Mouse (Mus musculus) midbrain, embryonic 11.5 days (tissue): ENCODE data around the gene Rnf8. TPM values are rescaled to one million over a fixed set of nuclear protein-coding genes. Genes with fewer than 3 reads are reported as not detected.

Experiments
- ATAC-seq: fragments of 200-750 bp; cut with Nextera tagmentation; 2 replicates; pipeline ENCODE4 v1.8.0; 2017; ENCODE audit warnings: moderate TSS enrichment, moderate library complexity; ENCODE audit not compliant: low FRiP score
- DNase-seq: peaks from one replicate; pipeline ENCODE4 v3.0.0; 2015; ENCODE audit warnings: low spot score; ENCODE audit errors: missing footprints
- H3K27ac ChIP-seq: fragments of 300-500 bp; sonication (generic); 2 replicates; pipeline ENCODE4 v1.5.1; 2014; ENCODE audit warnings: low read depth, low read length
- H3K27me3 ChIP-seq: fragments of 300-500 bp; sonication (generic); 2 replicates; pipeline ENCODE4 v1.6.1; 2014; ENCODE audit warnings: mild to moderate bottlenecking, low read length, moderate library complexity, mixed read lengths; ENCODE audit not compliant: control insufficient read depth, insufficient read depth
- H3K36me3 ChIP-seq: fragments of 300-500 bp; sonication (generic); 2 replicates; pipeline ENCODE4 v1.6.1; 2014; ENCODE audit warnings: mild to moderate bottlenecking, low read length, moderate library complexity, mixed read lengths; ENCODE audit not compliant: control insufficient read depth, insufficient read depth
- H3K4me1 ChIP-seq: fragments of 300-500 bp; sonication (generic); 2 replicates; pipeline ENCODE4 v1.6.1; 2014; ENCODE audit warnings: low read length; ENCODE audit not compliant: control insufficient read depth, insufficient read depth
- H3K4me2 ChIP-seq: fragments of 300-500 bp; sonication (generic); 2 replicates; pipeline ENCODE4 v1.6.1; 2014; ENCODE audit warnings: mild to moderate bottlenecking, moderate library complexity
- H3K4me3 ChIP-seq: fragments of 300-500 bp; sonication (generic); 2 replicates; pipeline ENCODE4 v1.5.1; 2014; ENCODE audit warnings: low read depth, low read length
- H3K9ac ChIP-seq: fragments of 300-500 bp; sonication (generic); 2 replicates; pipeline ENCODE4 v1.6.1; 2014; ENCODE audit warnings: low read length
- H3K9me3 ChIP-seq: fragments of 300-500 bp; sonication (generic); 2 replicates; pipeline ENCODE4 v1.6.1; 2016; ENCODE audit warnings: low read length; ENCODE audit not compliant: control insufficient read depth
- WGBS: fragments of 180-500 bp; shearing (Covaris S2); extraction: QIAGEN DNeasy Blood & Tissue Kit; methylation state at CpG from one replicate; pipeline ENCODE4 v1.1.7; 2014; 5-methylcytosine and 5-hydroxymethylcytosine counted together
- polyA plus RNA-seq: library from polyadenylated mRNA; unstranded; fragments of >200 nt; fragmentation: Nextera tagmentation; extraction: Ambion mirVana; gene quantifications from 2 replicates; pipeline ENCODE4 v1.2.1, GENCODE M21; 2014

Rnf8 gene
- polyA plus RNA-seq, 1 experiment from 2014 or later, result 106 TPM

- Histone ChIP-seq H3K4me3 (peak overlapping the region; percentile 86), H3K27me3 (no peaks in the 10 kb centered on the region), H3K4me2 (peak overlapping the region; percentile 89), H3K9ac (peak overlapping the region; percentile 99), H3K9me3 (no peaks in the 10 kb centered on the region), H3K4me1 (peaks cover 8% of the 10 kb centered on the region), H3K27ac (peak overlapping the region; percentile 95), H3K36me3 (peaks cover 5% of the 10 kb centered on the region; the same call in 1 of the 2 replicates)
- WGBS, result under 1% methylated on average over 41 of the region's 43 CpGs
- ATAC-seq (peak; percentile 78), DNase-seq (no peak)
Observed at GRCm38 (mm10) chr17:29615024-29615551, 498 bp downstream of the Rnf8 start.

GRCm38 (mm10) chr17:29615616-29616015 lies 1.0 kb downstream of the Rnf8 start:
- Histone ChIP-seq H3K27me3 (no peaks in the 10 kb centered on the region), H3K4me1 (peaks cover 8% of the 10 kb centered on the region), H3K27ac (no peak overlapping the region), H3K4me2 (peak overlapping the region; percentile 89), H3K36me3 (peaks cover 5% of the 10 kb centered on the region; the same call in 1 of the 2 replicates), H3K9ac (peak overlapping the region; percentile 99), H3K4me3 (peak overlapping the region; percentile 86), H3K9me3 (no peaks in the 10 kb centered on the region)
- 9% methylated on average over 4 of the region's 4 CpGs for WGBS
- DNase-seq, result no peak
- ATAC-seq, result no peak

GRCm38 (mm10) chr17:29619231-29619630 lies 4.6 kb downstream of the Rnf8 start:
- no peak for DNase-seq
- Histone ChIP-seq H3K4me3 (no peak overlapping the region), H3K9me3 (no peaks in the 10 kb centered on the region), H3K4me1 (peaks cover 8% of the 10 kb centered on the region), H3K27ac (no peak overlapping the region), H3K36me3 (peaks cover 27% of the 10 kb centered on the region), H3K27me3 (no peaks in the 10 kb centered on the region), H3K4me2 (no peak overlapping the region), H3K9ac (no peak overlapping the region)
- ATAC-seq, result no peak
- 87% methylated on average over 3 of the region's 3 CpGs for WGBS

- no peak overlapping the region for H3K4me3 ChIP-seq
- ATAC-seq, result no peak
- H3K27ac ChIP-seq, result no peak overlapping the region
- 95% methylated on average over 8 of the region's 8 CpGs for WGBS
- H3K4me2 ChIP-seq, result no peak overlapping the region
- H3K9ac ChIP-seq, result no peak overlapping the region
- no peaks in the 10 kb centered on the region for H3K9me3 ChIP-seq
- H3K4me1 ChIP-seq, result no peaks in the 10 kb centered on the region
- H3K27me3 ChIP-seq, result no peaks in the 10 kb centered on the region
- DNase-seq, result no peak
- H3K36me3 ChIP-seq, result peaks cover 48% of the 10 kb centered on the region
Observed at GRCm38 (mm10) chr17:29623488-29623887, 8.9 kb downstream of the Rnf8 start.

GRCm38 (mm10) chr17:29627285-29627684 lies 12.7 kb downstream of the Rnf8 start:
- Histone ChIP-seq H3K36me3 (peaks cover 55% of the 10 kb centered on the region), H3K27me3 (no peaks in the 10 kb centered on the region), H3K9me3 (no peaks in the 10 kb centered on the region), H3K4me2 (no peak overlapping the region), H3K27ac (no peak overlapping the region), H3K4me1 (no peaks in the 10 kb centered on the region), H3K9ac (no peak overlapping the region), H3K4me3 (no peak overlapping the region)
- ATAC-seq (no peak), DNase-seq (no peak)
- WGBS, result 88% methylated on average over 9 of the region's 9 CpGs

GRCm38 (mm10) chr17:29628946-29629345 lies 14.4 kb downstream of the Rnf8 start:
- no peak for ATAC-seq
- Histone ChIP-seq H3K27me3 (no peaks in the 10 kb centered on the region), H3K36me3 (peaks cover 48% of the 10 kb centered on the region), H3K4me2 (no peak overlapping the region), H3K4me1 (no peaks in the 10 kb centered on the region), H3K9ac (no peak overlapping the region), H3K4me3 (no peak overlapping the region), H3K9me3 (no peaks in the 10 kb centered on the region), H3K27ac (no peak overlapping the region)
- 89% methylated on average over 5 of the region's 5 CpGs for WGBS
- DNase-seq, result no peak

- no peak overlapping the region for H3K27ac ChIP-seq
- H3K4me3 ChIP-seq, result no peak overlapping the region
- ATAC-seq, result no peak
- peaks cover 48% of the 10 kb centered on the region for H3K36me3 ChIP-seq
- no peak overlapping the region for H3K4me2 ChIP-seq
- H3K9me3 ChIP-seq, result no peaks in the 10 kb centered on the region
- H3K27me3 ChIP-seq, result no peaks in the 10 kb centered on the region
- no peak overlapping the region for H3K9ac ChIP-seq
- 85% methylated on average over 5 of the region's 5 CpGs for WGBS
- H3K4me1 ChIP-seq, result no peaks in the 10 kb centered on the region
- no peak for DNase-seq
Observed at GRCm38 (mm10) chr17:29629620-29630019, 15.0 kb downstream of the Rnf8 start.

GRCm38 (mm10) chr17:29632312-29632711 lies 17.7 kb downstream of the Rnf8 start:
- H3K9me3 ChIP-seq, result no peaks in the 10 kb centered on the region
- H3K4me1 ChIP-seq, result no peaks in the 10 kb centered on the region
- peaks cover 47% of the 10 kb centered on the region for H3K36me3 ChIP-seq
- 92% methylated on average over 11 of the region's 11 CpGs for WGBS
- ATAC-seq (no peak), DNase-seq (no peak)
- no peak overlapping the region for H3K27ac ChIP-seq
- H3K9ac ChIP-seq, result no peak overlapping the region
- H3K4me2 ChIP-seq, result no peak overlapping the region
- H3K27me3 ChIP-seq, result no peaks in the 10 kb centered on the region
- no peak overlapping the region for H3K4me3 ChIP-seq

- no peak overlapping the region for H3K27ac ChIP-seq
- no peak overlapping the region for H3K4me2 ChIP-seq
- no peak overlapping the region for H3K9ac ChIP-seq
- no peak overlapping the region for H3K4me3 ChIP-seq
- WGBS, result 93% methylated on average over 8 of the region's 8 CpGs
- no peaks in the 10 kb centered on the region for H3K4me1 ChIP-seq
- ATAC-seq, result no peak
- H3K27me3 ChIP-seq, result no peaks in the 10 kb centered on the region
- no peaks in the 10 kb centered on the region for H3K9me3 ChIP-seq
- DNase-seq, result no peak
- peaks cover 40% of the 10 kb centered on the region for H3K36me3 ChIP-seq
Observed at GRCm38 (mm10) chr17:29635492-29635891, 20.9 kb downstream of the Rnf8 start.
